Mouse (Mus musculus) spleen, adult 2 months (tissue): ENCODE measurements at regions not wholly inside any gene's neighbourhood (a gene's known extent, or its start where the extent isn't known, plus 50 kb on each side); places are given as distances from the start of the nearest gene placed in this dataset.

ENCODE experiments used
- CTCF ChIP-seq: fragments of 200-500 bp; IDR thresholded peaks from 2 replicates; pipeline ENCODE4 v1.5.1; 2011; ENCODE audit warnings: mild to moderate bottlenecking, inconsistent platforms; ENCODE audit not compliant: insufficient read depth, insufficient read length, insufficient replicate concordance; ENCODE audit errors: extremely low read depth
- POLR2A ChIP-seq: fragments of 200-500 bp; IDR thresholded peaks from 2 replicates; pipeline ENCODE4 v1.6.1; 2011; ENCODE audit warnings: low read depth, low read length, inconsistent platforms

GRCm38 (mm10) chr9:46746266-46746665 is 252.3 kb upstream of the Gm4791 start:
- TF ChIP-seq CTCF (no peak), POLR2A (no peak)
